In genomic region chr10:22402225-22402917, GRCm38 (mm10) we compare ENCODE assay signal across 8 mouse cellular contexts. TPM values are rescaled to one million over a fixed set of nuclear protein-coding genes. Genes with fewer than 3 reads are reported as not detected.
DNase-seq lines count a peak whose midpoint lies in the region; ATAC-seq lines count a peak whose summit lies in the region.
"Not testable (repeated sequence)": the region's sequence is repeated elsewhere in the genome, so short reads cannot be mapped to it uniquely, and the experiment has no call there.

No protein-coding gene starts in this region.

- intact Hi-C loops in left cerebral cortex, postnatal 25 days (cut with DNase I) = not testable (repeated sequence)

- peak; percentile 25 for DNase-seq in R1 (ENCODE audit: low read depth, low spot score)
- DNase-seq in embryonic facial prominence, embryonic 11.5 days (ENCODE audit: low spot score) = peak; percentile 80
- peak; percentile 24 for DNase-seq in heart, adult 8-10 months (ENCODE audit: low spot score)
- DNase-seq in left cerebral cortex, postnatal 25 days (ENCODE audit: low spot score in 2 of 2) = peak; percentile 11 to 14
- peak; percentile 66 to 71 for DNase-seq in lung, postnatal 4 days
- peak; percentile 76 for DNase-seq in retina, postnatal 1 day
- peak; percentile 17 for DNase-seq in thymus, postnatal 25 days

- not testable (repeated sequence) for H3K4me1 ChIP-seq in embryonic facial prominence, embryonic 11.5 days (ENCODE audit: control insufficient read depth, insufficient read depth, low read length); intestine, embryonic 16.5 days (ENCODE audit: control insufficient read depth, insufficient read depth, low read length)

- not testable (repeated sequence) for H3K9me3 ChIP-seq in embryonic facial prominence, embryonic 11.5 days (replicated peaks; ENCODE audit: control insufficient read depth, low read length); intestine, embryonic 16.5 days (ENCODE audit: control insufficient read depth, low read length)

- not testable (repeated sequence) for H3K4me3 ChIP-seq in embryonic facial prominence, embryonic 11.5 days (ENCODE audit: low read depth, low read length); intestine, embryonic 16.5 days (ENCODE audit: low read length)

- not testable (repeated sequence) for H3K27ac ChIP-seq in embryonic facial prominence, embryonic 11.5 days (replicated peaks; ENCODE audit: low read depth, low read length); intestine, embryonic 16.5 days (ENCODE audit: low read length)

- peak; percentile 56 for ATAC-seq in embryonic facial prominence, embryonic 11.5 days (replicated peaks; ENCODE audit: insufficient number of reproducible peaks, low FRiP score, low TSS enrichment, low read depth)
- peak; percentile 88 for ATAC-seq in intestine, embryonic 16.5 days

- not testable (repeated sequence) for H3K36me3 ChIP-seq in embryonic facial prominence, embryonic 11.5 days (replicated peaks; ENCODE audit: control insufficient read depth, insufficient read depth, low read depth, low read length); intestine, embryonic 16.5 days (ENCODE audit: control insufficient read depth, insufficient read depth, low read length)

- H3K4me2 ChIP-seq in embryonic facial prominence, embryonic 11.5 days (ENCODE audit: low read depth, low read length); intestine, embryonic 16.5 days (ENCODE audit: low read depth, low read length): not testable (repeated sequence)

- WGBS in embryonic facial prominence, embryonic 11.5 days = 8% methylated on average over 9 of the region's 11 CpGs
- under 1% methylated on average over 8 of the region's 11 CpGs for WGBS in intestine, embryonic 16.5 days

- H3K9ac ChIP-seq in embryonic facial prominence, embryonic 11.5 days (replicated peaks; ENCODE audit: low read length); intestine, embryonic 16.5 days (ENCODE audit: low read depth, low read length): not testable (repeated sequence)

- not testable (repeated sequence) for H3K27me3 ChIP-seq in embryonic facial prominence, embryonic 11.5 days (ENCODE audit: control insufficient read depth, insufficient read depth, low read length); intestine, embryonic 16.5 days (replicated peaks; ENCODE audit: control insufficient read depth, insufficient read depth, low read length)

RNA-seq across cellular contexts. Expression of gene Raet1d, which starts 42.0 kb away (rescaled TPM):
- 26.9 and 27.2 TPM in 2 replicates for polyA plus RNA-seq in embryonic facial prominence, embryonic 11.5 days (2014; fragmentation: Nextera tagmentation; extraction: Ambion mirVana)
- not detected for total RNA-seq in heart, adult 8-10 months (2022)
- 5.5 and 7.3 TPM in 2 replicates for polyA plus RNA-seq in intestine, embryonic 16.5 days (2015; fragmentation: Nextera tagmentation; extraction: Ambion mirVana)
- total RNA-seq in left cerebral cortex, postnatal 25 days (2021) = not detected

Comparison
In these comparisons a context has a peak if more than half of its experiments do, and no peak if none do; other contexts are left out.
1. DNase-seq: peak in every context shown above with its lines; median percentile 80 in embryonic facial prominence, embryonic 11.5 days; 76 in retina, postnatal 1 day; 68 in lung, postnatal 4 days; 25 in R1; 24 in heart, adult 8-10 months; 17 in thymus, postnatal 25 days; 12 in left cerebral cortex, postnatal 25 days.